Mouse (Mus musculus): ENCODE data around the gene Sprtn.

- TF ChIP-seq CTCF (IDR thresholded peaks at IDR 0.05; ENCODE audit: insufficient read depth, low read depth, low read length) (no peak), POLR2A (IDR thresholded peaks at IDR 0.05; ENCODE audit: insufficient read depth, low read depth, low read length) (no peak)
These were observed 30.6 kb upstream of the Sprtn start for GRCm38 (mm10) chr8:124867126-124867525.

Measured in olfactory bulb, adult 2 months (tissue).